Mouse (Mus musculus) hindbrain, postnatal 0 days (tissue): ENCODE measurements at regions not wholly inside any gene's neighbourhood (a gene's known extent, or its start where the extent isn't known, plus 50 kb on each side); places are given as distances from the start of the nearest gene placed in this dataset.

Experiments
- ATAC-seq: fragments of 200-750 bp; cut with Nextera tagmentation; 2 replicates; pipeline ENCODE4 v1.8.0; 2017; ENCODE audit warnings: mild to moderate bottlenecking, moderate TSS enrichment, moderate library complexity
- DNase-seq: peaks from one replicate; pipeline ENCODE4 v3.0.0-alpha.2; 2015; ENCODE audit warnings: low spot score
- H3K27ac ChIP-seq: fragments of 300-500 bp; sonication (generic); 2 replicates; pipeline ENCODE4 v1.5.1; 2014; ENCODE audit warnings: mild to moderate bottlenecking
- H3K27me3 ChIP-seq: fragments of 300-500 bp; sonication (generic); 2 replicates; pipeline ENCODE4 v1.6.1; 2014; ENCODE audit warnings: low read length, mixed read lengths; ENCODE audit not compliant: insufficient read depth
- H3K36me3 ChIP-seq: fragments of 300-500 bp; sonication (generic); 2 replicates; pipeline ENCODE4 v1.6.1; 2014; ENCODE audit warnings: low read length, mixed read lengths; ENCODE audit not compliant: insufficient read depth
- H3K4me1 ChIP-seq: fragments of 300-500 bp; sonication (generic); 2 replicates; pipeline ENCODE4 v1.6.1; 2014; ENCODE audit warnings: antibody characterized with exemption, low read length, mixed read lengths; ENCODE audit not compliant: insufficient read depth
- H3K4me2 ChIP-seq: fragments of 300-500 bp; sonication (generic); 2 replicates; pipeline ENCODE4 v1.6.1; 2014; ENCODE audit warnings: low read depth, mild to moderate bottlenecking, low read length, moderate library complexity, mixed read lengths
- H3K4me3 ChIP-seq: fragments of 300-500 bp; sonication (generic); 2 replicates; pipeline ENCODE4 v1.5.1; 2014; ENCODE audit warnings: low read length
- H3K9ac ChIP-seq: fragments of 300-500 bp; sonication (generic); replicated peaks from 2 replicates; pipeline ENCODE4 v1.6.1; 2014; ENCODE audit warnings: mild to moderate bottlenecking, low read length, moderate library complexity, mixed read lengths
- H3K9me3 ChIP-seq: fragments of 300-500 bp; sonication (generic); 2 replicates; pipeline ENCODE4 v1.6.1; 2016; ENCODE audit warnings: low read length, mixed read lengths
- CTCF ChIP-seq: IDR thresholded peaks from 2 replicates; pipeline ENCODE4 v1.5.1; 2016; ENCODE audit warnings: antibody characterized with exemption, control low read depth, low read depth
- WGBS: fragments of 180-500 bp; shearing (Covaris S2); extraction: QIAGEN DNeasy Blood & Tissue Kit; methylation state at CpG from one replicate; pipeline ENCODE4 v1.1.7; 2014; 5-methylcytosine and 5-hydroxymethylcytosine counted together

GRCm38 (mm10) chr9:33868666-33869065, 617.0 kb upstream of the Kirrel3 start:
- H3K4me1 ChIP-seq = no peaks in the 10 kb centered on the region
- no peaks in the 10 kb centered on the region for H3K9me3 ChIP-seq
- no peaks in the 10 kb centered on the region for H3K36me3 ChIP-seq
- H3K4me3 ChIP-seq = no peak overlapping the region
- WGBS = 72% methylated on average over 5 of the region's 5 CpGs
- DNase-seq = no peak
- no peak overlapping the region for H3K9ac ChIP-seq
- H3K4me2 ChIP-seq = no peak overlapping the region
- no peak for TF ChIP-seq CTCF
- no peak overlapping the region for H3K27ac ChIP-seq
- ATAC-seq = no peak
- no peaks in the 10 kb centered on the region for H3K27me3 ChIP-seq

GRCm38 (mm10) chr9:33887279-33887678, 598.4 kb upstream of the Kirrel3 start:
- H3K36me3 ChIP-seq = no peaks in the 10 kb centered on the region
- H3K9me3 ChIP-seq = no peaks in the 10 kb centered on the region
- no peak overlapping the region for H3K27ac ChIP-seq
- H3K27me3 ChIP-seq = no peaks in the 10 kb centered on the region
- no peaks in the 10 kb centered on the region for H3K4me1 ChIP-seq
- TF ChIP-seq CTCF = no peak
- H3K4me2 ChIP-seq = no peak overlapping the region
- DNase-seq = no peak
- no peak for ATAC-seq
- no peak overlapping the region for H3K9ac ChIP-seq
- no peak overlapping the region for H3K4me3 ChIP-seq
- 29% methylated on average over 2 of the region's 2 CpGs for WGBS

- Histone ChIP-seq H3K36me3 (no peaks in the 10 kb centered on the region), H3K4me1 (no peaks in the 10 kb centered on the region), H3K9me3 (no peaks in the 10 kb centered on the region), H3K4me3 (no peak overlapping the region), H3K27ac (no peak overlapping the region), H3K9ac (no peak overlapping the region), H3K27me3 (no peaks in the 10 kb centered on the region), H3K4me2 (no peak overlapping the region)
- ATAC-seq (no peak), DNase-seq (no peak)
- no peak for TF ChIP-seq CTCF
- WGBS = 72% methylated on average over 3 of the region's 3 CpGs
Measured at GRCm38 (mm10) chr9:33892001-33892400, 593.7 kb upstream of the Kirrel3 start.

DNA sequence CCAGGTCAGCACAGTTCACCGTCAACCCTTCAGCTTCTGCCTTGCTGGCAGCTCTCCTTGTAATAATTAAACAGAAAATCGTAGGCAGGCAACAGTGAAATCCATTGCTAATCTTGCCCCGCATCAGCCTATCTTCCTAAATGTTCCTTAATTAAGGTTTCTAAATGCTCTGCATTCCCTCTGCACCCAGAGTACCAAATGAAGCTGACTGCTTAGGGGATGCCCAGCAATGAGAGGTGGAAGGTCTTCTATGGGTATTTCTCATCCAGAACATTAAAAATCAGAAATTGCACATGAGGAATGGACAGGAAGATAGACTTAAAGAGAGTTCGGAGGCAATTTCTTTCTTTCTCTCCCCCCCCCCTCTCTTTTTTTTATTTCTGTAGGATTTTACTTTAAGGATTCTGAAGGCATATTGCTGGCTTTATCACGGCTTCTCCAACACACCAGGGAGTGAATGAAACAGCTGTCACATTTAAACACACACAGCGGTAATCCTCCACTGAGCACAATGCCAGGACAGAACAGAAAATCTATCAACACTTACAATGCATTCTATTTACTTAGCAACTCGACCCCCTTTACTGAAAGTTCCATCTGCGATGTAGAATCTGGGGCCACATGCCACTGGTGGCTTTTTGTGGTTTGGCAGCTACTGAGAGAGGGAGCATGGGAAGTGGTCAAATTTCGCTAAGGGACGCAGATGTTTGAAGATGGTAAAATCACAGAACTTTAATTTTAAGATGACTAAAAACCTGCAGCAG, 584.2 kb upstream of the Kirrel3 start:
- no peak overlapping the region for H3K4me2 ChIP-seq
- no peak overlapping the region for H3K4me3 ChIP-seq
- H3K4me1 ChIP-seq = no peaks in the 10 kb centered on the region
- 16% methylated on average over 10 of the region's 10 CpGs for WGBS
- ATAC-seq = peak; percentile 55; the same call in 1 of the 2 replicates
- H3K9me3 ChIP-seq = no peaks in the 10 kb centered on the region
- H3K27me3 ChIP-seq = no peaks in the 10 kb centered on the region
- H3K27ac ChIP-seq = no peak overlapping the region
- no peaks in the 10 kb centered on the region for H3K36me3 ChIP-seq
- H3K9ac ChIP-seq = no peak overlapping the region
- peak; percentile 61 for DNase-seq
- TF ChIP-seq CTCF = no peak

DNA sequence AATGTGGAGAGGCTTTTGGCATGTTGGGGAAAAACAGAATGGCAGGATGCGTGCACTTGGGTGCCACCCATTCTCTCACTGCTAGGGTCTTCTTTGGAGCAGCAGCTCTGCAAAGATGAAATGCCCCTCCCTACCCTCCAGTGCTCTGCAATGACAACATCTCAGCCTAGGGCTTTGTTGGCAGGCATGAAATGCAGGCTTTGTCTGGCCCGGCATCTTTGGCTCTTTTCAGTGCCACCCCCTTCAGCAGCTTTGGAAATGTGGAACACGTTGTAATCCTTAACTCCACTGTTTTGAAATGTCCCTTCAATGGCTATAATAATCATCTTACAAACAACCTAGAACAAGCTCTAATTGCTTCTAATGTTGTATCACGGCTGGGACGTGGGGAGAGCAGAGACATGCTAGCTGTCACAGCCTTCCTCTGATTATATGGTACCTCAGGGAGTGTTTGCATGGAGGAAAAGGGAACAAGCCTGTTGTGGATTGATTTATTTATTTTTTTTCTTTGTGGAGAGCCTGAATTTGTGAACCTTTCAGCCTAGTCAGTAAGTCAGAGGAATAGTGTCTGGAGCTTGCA, 581.6 kb upstream of the Kirrel3 start:
- ATAC-seq (no peak), DNase-seq (peak; percentile 4)
- WGBS = 16% methylated on average over 5 of the region's 5 CpGs
- Histone ChIP-seq H3K36me3 (no peaks in the 10 kb centered on the region), H3K4me1 (no peaks in the 10 kb centered on the region), H3K27ac (no peak overlapping the region), H3K27me3 (no peaks in the 10 kb centered on the region), H3K4me2 (no peak overlapping the region), H3K9me3 (no peaks in the 10 kb centered on the region), H3K4me3 (no peak overlapping the region), H3K9ac (no peak overlapping the region)
- TF ChIP-seq CTCF = no peak

- 52% methylated on average over 4 of the region's 4 CpGs for WGBS
- Histone ChIP-seq H3K27me3 (no peaks in the 10 kb centered on the region), H3K27ac (no peak overlapping the region), H3K9ac (no peak overlapping the region), H3K4me3 (no peak overlapping the region), H3K4me2 (no peak overlapping the region), H3K9me3 (no peaks in the 10 kb centered on the region), H3K4me1 (no peaks in the 10 kb centered on the region), H3K36me3 (no peaks in the 10 kb centered on the region)
- ATAC-seq (no peak), DNase-seq (peak; percentile 53)
- no peak for TF ChIP-seq CTCF
Measured at GRCm38 (mm10) chr9:33914919-33915318, 570.8 kb upstream of the Kirrel3 start.
